Mouse (Mus musculus): ENCODE data around the gene Zbtb8os.
A peak's percentile ranks its signal among the peaks of the same experiment; 100 is the strongest.

The Zbtb8os gene

GRCm38 (mm10) chr4:129376961-129377545, 41.6 kb downstream of the Zbtb8os start:
- DNase-seq (ENCODE audit: low spot score in 2 of 2) = peak in 1 of 2 experiments; percentile 42

DNA sequence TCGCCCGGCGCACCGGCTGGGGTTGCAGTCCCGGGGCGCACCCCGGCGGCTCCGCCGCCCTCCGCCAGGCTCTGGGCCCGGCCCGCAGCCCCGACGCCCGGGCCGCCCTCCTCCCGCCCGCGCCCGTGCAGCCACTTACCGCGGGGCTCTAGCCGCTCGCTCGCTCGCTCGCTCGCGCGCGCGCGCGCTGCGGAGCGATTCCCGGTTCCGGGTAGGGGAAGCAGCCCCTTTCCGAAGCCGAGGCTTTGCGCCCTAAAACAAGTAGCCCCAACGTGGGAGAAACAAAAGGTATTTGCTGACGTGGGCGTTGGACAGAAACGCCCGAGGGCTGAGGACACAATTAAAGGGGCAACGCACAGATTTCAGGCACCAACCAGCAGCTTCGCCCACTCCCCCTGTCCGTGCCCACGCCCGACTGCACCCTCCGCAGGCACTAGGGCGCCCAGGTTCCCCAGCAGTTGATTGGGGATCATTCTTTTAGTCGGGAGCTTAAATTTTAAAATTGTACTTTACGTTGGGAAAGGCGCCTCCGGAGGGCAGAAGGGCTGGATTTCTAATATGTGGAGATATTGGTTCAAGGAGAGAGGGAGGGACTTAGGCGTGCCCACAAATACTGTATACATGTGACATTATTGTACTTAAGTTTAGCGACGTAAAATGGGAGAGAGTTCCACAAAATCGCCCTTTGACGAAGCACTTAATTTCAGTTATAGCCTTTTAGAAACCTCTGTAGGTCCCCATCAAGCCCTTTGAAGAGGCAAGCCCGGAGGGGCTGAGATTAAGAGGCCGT, 42.3 kb downstream of the Zbtb8os start, which contains the start of gene Zbtb8a:
Zbtb8a (minus strand) TSS at position 516 of the 790 bp plus-strand sequence.
- peak in 1 of 2 experiments; percentile 31 for DNase-seq (ENCODE audit: low spot score in 2 of 2)

DNA sequence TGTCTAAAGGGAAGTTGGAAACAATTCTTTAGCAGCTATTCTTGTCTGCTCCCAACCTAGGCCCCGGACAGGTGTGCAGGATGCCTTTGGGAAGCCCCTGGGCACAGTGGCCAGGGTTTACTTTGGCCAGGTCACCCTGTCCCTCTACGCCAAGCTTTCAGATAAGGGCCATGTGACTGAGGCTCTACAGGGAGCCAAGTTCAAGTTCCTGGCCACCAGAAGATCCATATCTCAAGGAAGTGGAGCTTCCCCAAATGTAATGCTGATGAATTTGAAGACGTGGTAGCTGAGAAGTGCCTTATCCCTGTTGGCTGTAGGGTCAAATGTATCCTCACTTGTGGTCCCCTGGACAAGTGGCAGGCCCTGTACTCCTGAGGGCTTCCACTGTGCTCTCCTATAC, 44.3 kb downstream of the Zbtb8os start:
- no peak for DNase-seq (ENCODE audit: low spot score in 2 of 2)

GRCm38 (mm10) chr4:129381148-129381547, 45.7 kb downstream of the Zbtb8os start:
- DNase-seq (ENCODE audit: low spot score in 2 of 2) = no peak

DNA sequence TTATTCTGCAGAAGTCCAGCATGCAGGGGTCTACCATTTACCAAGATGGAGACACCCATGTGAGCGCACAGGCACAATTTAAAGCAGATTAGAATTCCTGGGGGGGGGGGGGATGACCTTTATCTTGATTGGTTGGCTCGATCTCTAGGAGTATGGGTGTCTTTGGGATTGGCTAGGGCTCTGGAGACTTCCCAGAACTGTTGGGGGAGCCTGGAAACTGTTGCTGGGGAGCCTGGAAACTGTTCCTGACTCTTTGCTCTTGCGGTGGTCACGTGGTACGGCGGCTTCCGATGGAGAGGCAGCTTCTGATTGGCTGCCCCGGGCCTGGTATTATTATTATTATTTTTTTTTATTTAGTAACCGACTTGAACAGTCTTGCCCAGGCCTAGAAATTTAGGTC, 46.5 kb downstream of the Zbtb8os start:
- no peak for DNase-seq (ENCODE audit: low spot score in 2 of 2)

GRCm38 (mm10) chr4:129382488-129382887, 47.0 kb downstream of the Zbtb8os start:
- no peak for DNase-seq (ENCODE audit: low spot score in 2 of 2)

DNA sequence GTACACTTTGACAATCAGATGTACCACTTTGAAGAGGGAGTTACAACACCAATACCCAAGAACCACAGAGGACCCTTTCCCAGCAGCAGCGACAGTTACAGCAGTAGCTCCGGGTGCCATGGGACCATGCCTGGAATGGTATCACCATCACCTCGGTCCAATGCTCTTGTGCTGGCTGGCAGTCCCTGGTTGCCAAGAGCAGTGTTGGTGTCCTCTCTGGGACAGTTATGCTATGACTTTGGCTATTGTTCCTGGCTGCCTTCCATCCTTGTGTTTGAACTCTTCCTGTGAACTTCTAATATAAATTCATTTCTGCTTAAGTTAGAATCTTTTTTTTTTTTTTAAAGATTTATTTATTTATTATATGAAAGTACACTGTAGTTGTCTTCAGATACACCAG, 48.1 kb downstream of the Zbtb8os start:
- DNase-seq (ENCODE audit: low spot score in 2 of 2) = no peak

- no peak for DNase-seq (ENCODE audit: low spot score in 2 of 2)
These were observed 48.9 kb downstream of the Zbtb8os start for GRCm38 (mm10) chr4:129384440-129384839.

DNA sequence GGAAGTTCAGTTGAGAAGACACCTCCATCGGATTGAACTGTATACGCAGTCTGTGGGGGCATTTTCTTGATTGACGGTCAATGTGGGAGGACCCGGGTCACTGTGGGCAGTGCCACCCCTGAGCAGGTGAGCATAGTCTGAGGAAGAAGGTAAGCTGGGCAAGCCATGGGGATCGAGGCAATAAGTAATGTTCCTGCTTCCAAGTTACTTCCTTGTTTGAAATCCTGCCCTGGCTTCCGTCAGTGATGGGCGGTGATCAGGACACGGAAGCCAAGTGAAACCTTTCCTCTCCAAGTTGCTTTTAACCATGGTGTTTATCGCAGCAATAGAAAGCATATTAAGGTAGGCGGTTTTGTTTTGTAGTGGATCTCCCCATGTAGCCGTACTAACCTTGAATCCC, 50.2 kb downstream of the Zbtb8os start:
- no peak for DNase-seq (ENCODE audit: low spot score in 2 of 2)

DNA sequence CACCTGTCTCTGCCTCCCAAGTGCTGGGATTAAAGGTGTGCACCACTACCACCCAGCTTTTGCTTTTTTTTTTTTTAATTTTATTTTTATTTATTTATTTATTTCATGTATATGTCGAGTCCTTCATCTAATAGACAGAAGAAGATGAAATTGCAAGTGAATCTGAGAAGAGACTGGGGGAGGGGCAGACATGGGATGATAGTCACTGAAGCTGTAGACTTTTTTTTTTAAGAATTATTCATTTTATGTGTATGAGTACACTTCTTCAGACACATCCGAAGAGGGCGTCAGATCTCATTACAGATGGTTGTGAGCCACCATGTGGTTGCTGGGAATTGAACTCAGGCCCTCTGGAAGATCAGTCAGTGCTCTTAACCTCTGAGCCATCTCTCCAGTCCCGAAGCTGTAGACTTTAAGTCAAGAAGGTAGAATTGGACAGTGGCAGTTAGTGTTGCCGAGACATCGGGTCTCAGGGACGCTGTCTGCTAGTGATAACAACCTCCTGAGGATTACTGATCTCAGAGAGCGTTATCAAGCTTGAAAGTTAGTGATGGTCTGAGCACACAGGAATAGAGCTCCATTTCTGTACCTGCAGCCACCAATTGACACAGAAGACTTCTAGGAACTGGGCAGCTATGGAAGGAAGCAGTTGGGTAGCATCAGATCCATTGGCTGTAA, 50.9 kb downstream of the Zbtb8os start:
- no peak for DNase-seq (ENCODE audit: low spot score in 2 of 2)

GRCm38 (mm10) chr4:129386989-129387388, 51.5 kb downstream of the Zbtb8os start:
- no peak for DNase-seq (ENCODE audit: low spot score in 2 of 2)

DNA sequence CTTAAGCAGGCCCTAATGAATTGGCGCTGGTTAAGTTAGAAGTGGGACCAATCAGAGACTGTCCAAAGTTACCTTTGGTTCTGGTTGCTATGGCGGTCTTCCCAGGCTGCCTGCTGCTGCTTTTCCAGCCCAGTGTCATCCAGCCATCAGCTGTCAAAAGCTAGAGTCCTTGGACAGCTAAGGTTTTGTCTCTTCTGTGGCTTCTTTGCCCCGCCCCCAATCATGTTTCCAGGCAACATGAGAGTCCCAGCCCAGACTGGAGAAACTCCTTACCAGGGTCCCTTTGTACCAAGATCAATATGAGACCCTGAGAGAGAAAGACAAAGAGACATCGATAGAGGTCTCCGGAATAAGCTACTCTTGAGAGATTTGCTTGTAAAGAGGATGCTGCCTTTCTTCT, 52.9 kb downstream of the Zbtb8os start:
- no peak for DNase-seq (ENCODE audit: low spot score in 2 of 2)

GRCm38 (mm10) chr4:129390216-129390743, 54.8 kb downstream of the Zbtb8os start:
- no peak for DNase-seq (ENCODE audit: low spot score in 2 of 2)

DNA sequence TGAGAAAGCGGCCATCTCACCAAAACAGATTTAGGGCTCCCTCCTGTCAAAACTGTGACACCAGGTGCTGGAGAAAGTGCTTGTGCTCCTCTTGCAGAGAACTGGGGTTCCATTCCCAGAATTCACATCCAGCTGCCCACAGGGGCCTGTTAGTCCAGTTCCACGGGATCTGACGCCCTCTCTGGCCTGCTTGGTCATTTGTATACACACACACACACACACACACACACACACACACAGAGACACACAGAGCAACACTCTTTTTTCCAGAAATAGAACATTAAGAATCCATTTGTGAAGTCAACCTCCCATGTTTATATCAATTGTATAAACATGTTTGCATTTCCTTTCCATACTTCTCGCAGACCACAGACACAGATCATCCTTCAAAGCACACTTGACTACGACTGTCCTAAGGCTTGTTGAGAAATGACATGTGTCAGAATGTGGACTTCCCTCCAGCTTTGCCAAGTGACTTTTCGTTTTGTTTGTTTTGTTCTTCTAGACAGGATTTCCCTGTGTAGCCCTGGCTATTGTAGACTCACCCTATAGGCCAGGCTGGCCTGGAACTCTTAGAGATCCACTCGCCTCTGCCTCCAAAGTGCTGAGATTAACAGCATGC, 55.6 kb downstream of the Zbtb8os start:
- DNase-seq (ENCODE audit: low spot score in 2 of 2) = no peak

GRCm38 (mm10) chr4:129394089-129394870, 58.8 kb downstream of the Zbtb8os start:
- no peak for DNase-seq (ENCODE audit: low spot score in 2 of 2)

- DNase-seq (ENCODE audit: low spot score in 2 of 2) = no peak
These were observed 61.5 kb downstream of the Zbtb8os start for GRCm38 (mm10) chr4:129396960-129397359.

DNA sequence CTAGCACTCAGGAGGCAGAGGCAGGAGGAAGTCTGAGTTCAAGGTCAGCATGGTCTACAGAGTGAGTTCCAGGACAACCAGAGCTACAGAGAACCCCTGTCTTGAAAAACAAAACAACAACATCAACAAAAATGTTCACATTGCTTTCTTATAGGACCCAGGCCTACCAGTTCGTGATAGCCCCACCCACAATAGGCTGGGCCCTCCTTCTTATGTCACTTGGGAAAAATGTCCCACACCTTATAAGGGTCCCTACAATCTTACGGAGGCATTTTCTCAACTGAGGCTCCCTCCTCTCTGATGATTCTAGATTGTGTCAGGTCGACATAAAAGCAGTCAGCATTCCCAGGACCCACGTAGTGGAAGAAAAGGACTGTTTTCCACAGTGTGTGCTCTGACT, 64.3 kb downstream of the Zbtb8os start:
- no peak for DNase-seq (ENCODE audit: low spot score in 2 of 2)

Data from frontal cortex, postnatal 10 days (tissue).